Mouse (Mus musculus) testis, adult 2 months (tissue): ENCODE results near the gene Trim9.

Experiments
- CTCF ChIP-seq: fragments of 200-500 bp; IDR thresholded peaks from 2 replicates; pipeline ENCODE4 v1.5.1; 2012; ENCODE audit warnings: low read depth, mild to moderate bottlenecking, inconsistent platforms, low read length, moderate library complexity; ENCODE audit not compliant: control insufficient read depth, insufficient read depth, insufficient replicate concordance
- POLR2A ChIP-seq: fragments of 200-500 bp; IDR thresholded peaks from 2 replicates; pipeline ENCODE4 v1.6.1; 2012; ENCODE audit warnings: low read depth, mild to moderate bottlenecking, inconsistent platforms, low read length, moderate library complexity; ENCODE audit not compliant: control insufficient read depth

DNA sequence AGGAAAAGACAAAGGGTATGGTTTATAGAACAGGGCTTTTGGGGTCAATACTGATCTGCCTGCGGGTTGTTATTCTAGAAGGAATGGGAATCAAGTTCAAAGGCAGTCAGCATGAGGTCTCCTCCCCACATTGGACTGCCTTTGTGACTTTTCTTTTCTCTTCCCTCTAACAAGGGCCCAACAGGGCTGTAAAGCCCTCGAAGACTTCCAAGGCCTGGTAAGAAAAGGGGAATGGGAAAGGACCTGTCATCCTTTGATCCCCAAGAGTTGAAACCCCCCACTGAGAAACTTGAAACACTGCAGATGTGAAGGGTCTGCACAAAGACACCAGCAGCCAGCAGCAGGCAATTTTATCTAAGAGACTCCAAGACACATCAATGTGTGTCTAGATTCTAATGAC is 21.0 kb downstream of the Trim9 start:
- TF ChIP-seq CTCF (no peak), POLR2A (no peak)
